Mouse (Mus musculus) bone marrow macrophage, adult 2 months (primary cell): ENCODE data around the gene Cdca3.

Experiments used
- CTCF ChIP-seq: IDR thresholded peaks from 2 replicates; pipeline ENCODE4 v1.5.1; 2012; ENCODE audit warnings: low read depth, mild to moderate bottlenecking, low read length, moderate library complexity
- POLR2A ChIP-seq: IDR thresholded peaks from 2 replicates; pipeline ENCODE4 v1.6.1; 2012; ENCODE audit warnings: mild to moderate bottlenecking, low read depth, low read length, borderline replicate concordance

- TF ChIP-seq POLR2A (no peak), CTCF (no peak)
Observed at GRCm38 (mm10) chr6:124812848-124813247, 16.5 kb upstream of the Cdca3 start.
